Mouse (Mus musculus): ENCODE measurements around the gene Nudt14. TPM values are rescaled to one million over a fixed set of nuclear protein-coding genes. Genes with fewer than 3 reads are reported as not detected.

The Nudt14 gene
- polyA plus RNA-seq, 2 experiments, result 54.4 to 78.4 TPM

GRCm38 (mm10) chr12:112955800-112956199 lies 13.9 kb upstream of the Nudt14 start:
- Histone ChIP-seq H3K27me3 (ENCODE audit: control insufficient read depth, insufficient read depth, low read length) (no peaks in the 10 kb centered on the region), H3K36me3 (ENCODE audit: control insufficient read depth, insufficient read depth, low read length) (peaks cover 24% of the 10 kb centered on the region), H3K9me3 (ENCODE audit: control insufficient read depth, low read length) (no peaks in the 10 kb centered on the region), H3K4me1 (ENCODE audit: control insufficient read depth, insufficient read depth, low read length) (peaks cover 4% of the 10 kb centered on the region; the same call in 1 of the 2 replicates), H3K27ac (replicated peaks; ENCODE audit: low read depth, low read length) (no peak overlapping the region), H3K9ac (ENCODE audit: low read depth, low read length, severe bottlenecking) (no peak overlapping the region), H3K4me2 (replicated peaks; ENCODE audit: low read depth, low read length, severe bottlenecking) (no peak overlapping the region), H3K4me3 (replicated peaks; ENCODE audit: low read length) (no peak overlapping the region)
- peak; percentile 69 for DNase-seq (ENCODE audit: low spot score)
- TF ChIP-seq POLR2A (IDR thresholded peaks at IDR 0.05; ENCODE audit: borderline replicate concordance, extremely low read depth, insufficient read depth, insufficient read length), result no peak
- 46% methylated on average over 4 of the region's 4 CpGs for WGBS
- no peak for ATAC-seq (ENCODE audit: low FRiP score, low read depth)

- no peaks in the 10 kb centered on the region for H3K36me3 ChIP-seq (ENCODE audit: control insufficient read depth, insufficient read depth, low read length)
- H3K9ac ChIP-seq (ENCODE audit: low read depth, low read length, severe bottlenecking), result no peak overlapping the region
- DNase-seq (ENCODE audit: low spot score) (no peak), ATAC-seq (ENCODE audit: low FRiP score, low read depth) (no peak)
- 68% methylated on average over 3 of the region's 3 CpGs for WGBS
- no peak overlapping the region for H3K4me2 ChIP-seq (replicated peaks; ENCODE audit: low read depth, low read length, severe bottlenecking)
- H3K4me3 ChIP-seq (replicated peaks; ENCODE audit: low read length), result no peak overlapping the region
- no peak overlapping the region for H3K27ac ChIP-seq (replicated peaks; ENCODE audit: low read depth, low read length)
- TF ChIP-seq POLR2A (IDR thresholded peaks at IDR 0.05; ENCODE audit: borderline replicate concordance, extremely low read depth, insufficient read depth, insufficient read length), result no peak
- H3K9me3 ChIP-seq (ENCODE audit: control insufficient read depth, low read length), result no peaks in the 10 kb centered on the region
- no peaks in the 10 kb centered on the region for H3K27me3 ChIP-seq (ENCODE audit: control insufficient read depth, insufficient read depth, low read length)
- H3K4me1 ChIP-seq (ENCODE audit: control insufficient read depth, insufficient read depth, low read length), result peaks cover 10% of the 10 kb centered on the region; the same call in 1 of the 2 replicates
Measured at GRCm38 (mm10) chr12:112952926-112953565, 11.1 kb upstream of the Nudt14 start.

- no peak overlapping the region for H3K27ac ChIP-seq (replicated peaks; ENCODE audit: low read depth, low read length)
- 47% methylated on average over 8 of the region's 8 CpGs for WGBS
Measured at GRCm38 (mm10) chr12:112952433-112952832, 10.5 kb upstream of the Nudt14 start.

GRCm38 (mm10) chr12:112951150-112951842 lies 9.4 kb upstream of the Nudt14 start:
- 19% methylated on average over 7 of the region's 7 CpGs for WGBS
- H3K9me3 ChIP-seq (ENCODE audit: control insufficient read depth, low read length), result no peaks in the 10 kb centered on the region
- H3K9ac ChIP-seq (ENCODE audit: low read depth, low read length, severe bottlenecking), result no peak overlapping the region
- H3K36me3 ChIP-seq (ENCODE audit: control insufficient read depth, insufficient read depth, low read length), result no peaks in the 10 kb centered on the region
- no peak overlapping the region for H3K4me3 ChIP-seq (replicated peaks; ENCODE audit: low read length)
- H3K27ac ChIP-seq (replicated peaks; ENCODE audit: low read depth, low read length), result no peak overlapping the region
- H3K4me2 ChIP-seq (replicated peaks; ENCODE audit: low read depth, low read length, severe bottlenecking), result no peak overlapping the region
- no peak for ATAC-seq (ENCODE audit: low FRiP score, low read depth)
- peaks cover 10% of the 10 kb centered on the region; the same call in 1 of the 2 replicates for H3K4me1 ChIP-seq (ENCODE audit: control insufficient read depth, insufficient read depth, low read length)
- DNase-seq (ENCODE audit: low spot score), result no peak
- H3K27me3 ChIP-seq (ENCODE audit: control insufficient read depth, insufficient read depth, low read length), result no peaks in the 10 kb centered on the region
- no peak for TF ChIP-seq POLR2A (IDR thresholded peaks at IDR 0.05; ENCODE audit: borderline replicate concordance, extremely low read depth, insufficient read depth, insufficient read length)

More at GRCm38 (mm10) chr12:112952433-112952832, 10.5 kb upstream of the Nudt14 start:
- no peaks in the 10 kb centered on the region for H3K9me3 ChIP-seq (ENCODE audit: control insufficient read depth, low read length)
- DNase-seq (ENCODE audit: low spot score) (no peak), ATAC-seq (ENCODE audit: low FRiP score, low read depth) (no peak)
- no peaks in the 10 kb centered on the region for H3K27me3 ChIP-seq (ENCODE audit: control insufficient read depth, insufficient read depth, low read length)
- H3K4me2 ChIP-seq (replicated peaks; ENCODE audit: low read depth, low read length, severe bottlenecking), result no peak overlapping the region
- H3K4me1 ChIP-seq (ENCODE audit: control insufficient read depth, insufficient read depth, low read length), result peaks cover 10% of the 10 kb centered on the region; the same call in 1 of the 2 replicates
- H3K4me3 ChIP-seq (replicated peaks; ENCODE audit: low read length), result no peak overlapping the region
- no peak for TF ChIP-seq POLR2A (IDR thresholded peaks at IDR 0.05; ENCODE audit: borderline replicate concordance, extremely low read depth, insufficient read depth, insufficient read length)
- H3K36me3 ChIP-seq (ENCODE audit: control insufficient read depth, insufficient read depth, low read length), result no peaks in the 10 kb centered on the region
- H3K9ac ChIP-seq (ENCODE audit: low read depth, low read length, severe bottlenecking), result no peak overlapping the region

- Histone ChIP-seq H3K4me3 (replicated peaks; ENCODE audit: low read length) (peak overlapping the region; percentile 62), H3K4me1 (ENCODE audit: control insufficient read depth, insufficient read depth, low read length) (peaks cover 10% of the 10 kb centered on the region; the same call in 1 of the 2 replicates), H3K27ac (replicated peaks; ENCODE audit: low read depth, low read length) (no peak overlapping the region), H3K4me2 (replicated peaks; ENCODE audit: low read depth, low read length, severe bottlenecking) (peak overlapping the region; percentile 96), H3K27me3 (ENCODE audit: control insufficient read depth, insufficient read depth, low read length) (no peaks in the 10 kb centered on the region), H3K9ac (ENCODE audit: low read depth, low read length, severe bottlenecking) (peak overlapping the region; percentile 74; the same call in 1 of the 2 replicates), H3K9me3 (ENCODE audit: control insufficient read depth, low read length) (no peaks in the 10 kb centered on the region), H3K36me3 (ENCODE audit: control insufficient read depth, insufficient read depth, low read length) (no peaks in the 10 kb centered on the region)
- no peak for TF ChIP-seq POLR2A (IDR thresholded peaks at IDR 0.05; ENCODE audit: borderline replicate concordance, extremely low read depth, insufficient read depth, insufficient read length)
- DNase-seq (ENCODE audit: low spot score), result no peak
- peak; percentile 10 for ATAC-seq (ENCODE audit: low FRiP score, low read depth)
- WGBS, result 4% methylated on average over 6 of the region's 6 CpGs
Measured at GRCm38 (mm10) chr12:112950761-112951129, 8.8 kb upstream of the Nudt14 start.

All from limb, embryonic 14.5 days (tissue).